Mouse (Mus musculus): ENCODE measurements around the gene Serpina3g. TPM values are rescaled to one million over a fixed set of nuclear protein-coding genes. Genes with fewer than 3 reads are reported as not detected.

Gene Serpina3g
- total RNA-seq, 2 experiments from 2014 or later, result 0.50 TPM; not detected in 1

- DNase-seq, result no peak
These were observed 42.4 kb downstream of the Serpina3g start for GRCm38 (mm10) chr12:104278216-104279055.

DNA sequence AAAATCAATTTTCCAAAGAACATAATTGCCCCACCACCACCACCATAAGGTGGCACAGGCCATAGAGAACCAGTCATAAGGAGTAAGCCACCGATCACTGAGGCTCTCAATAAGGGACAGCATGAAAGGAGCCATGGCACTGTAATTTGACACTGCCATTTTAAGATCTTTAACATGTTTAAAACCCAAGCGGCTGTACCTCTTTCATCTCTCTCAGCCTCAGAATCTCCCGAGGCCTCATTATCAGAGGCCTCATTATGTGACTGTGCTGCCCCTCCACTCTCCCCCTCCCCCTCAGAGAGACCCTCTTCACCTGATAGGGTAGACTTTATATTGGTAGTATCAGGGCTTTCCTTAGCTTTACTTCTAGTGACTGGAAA, 43.0 kb downstream of the Serpina3g start:
- no peak for DNase-seq
- intact Hi-C loops (cut with DNase I), result no loop called here

More at GRCm38 (mm10) chr12:104278216-104279055, 42.4 kb downstream of the Serpina3g start:
- intact Hi-C loops (cut with DNase I), result no loop called here

GRCm38 (mm10) chr12:104283380-104283779, 47.3 kb downstream of the Serpina3g start:
- no peak for DNase-seq
- intact Hi-C loops (cut with DNase I), result no loop called here

DNA sequence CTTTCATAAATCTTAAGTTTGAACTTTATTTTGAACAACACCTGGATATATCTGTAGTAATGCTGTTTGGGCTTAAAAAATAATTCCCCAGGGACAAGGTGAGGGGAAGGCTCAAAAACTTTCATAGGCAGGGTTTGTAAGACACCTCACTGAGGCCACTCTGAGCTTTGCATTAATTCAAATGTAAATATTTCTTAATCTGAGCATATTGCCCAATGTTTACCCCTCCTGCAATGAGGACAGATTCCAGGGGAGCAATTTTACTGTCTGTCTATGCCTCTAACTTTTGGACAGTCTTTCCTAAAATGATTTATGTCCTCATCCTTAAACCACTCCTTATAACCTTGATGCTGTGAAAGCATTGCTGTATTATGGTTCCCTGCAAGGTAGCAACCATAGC, 52.3 kb downstream of the Serpina3g start:
- intact Hi-C loops (cut with DNase I), result no loop called here
- DNase-seq, result no peak

- intact Hi-C loops (cut with DNase I), result no loop called here
- DNase-seq, result no peak
These were observed 53.8 kb downstream of the Serpina3g start for GRCm38 (mm10) chr12:104289872-104290271.

Other genes starting within 250 kb of the Serpina3g start
- gene Serpina11, start 246.3 kb upstream of the Serpina3g start, total RNA-seq (2021), result not detected
- under 1 TPM in 1 of 2 experiments, not detected in 1; 0.22 TPM for gene Serpina9, start 222.5 kb upstream of the Serpina3g start, total RNA-seq (2021)
- gene Serpina12, start 191.8 kb upstream of the Serpina3g start, total RNA-seq (2021), result not detected
- gene Serpina5, start 135.1 kb upstream of the Serpina3g start, total RNA-seq (2021), result not detected
- not detected for gene Serpina3a, start 123.5 kb upstream of the Serpina3g start, total RNA-seq (2021)
- not detected for gene Serpina3b, start 108.2 kb upstream of the Serpina3g start, total RNA-seq (2021)
- not detected for gene Serpina3c, start 82.4 kb upstream of the Serpina3g start, total RNA-seq (2021)
- gene Serpina3f, start 21.7 kb upstream of the Serpina3g start, total RNA-seq (2021), result not detected
- gene Serpina3i, start 26.9 kb downstream of the Serpina3g start, total RNA-seq (2021), result not detected
- gene Serpina3j, start 78.3 kb downstream of the Serpina3g start, total RNA-seq (2021), result not detected
- gene Serpina3k, start 102.2 kb downstream of the Serpina3g start, total RNA-seq (2021), result not detected
- not detected for gene Serpina3m, start 102.2 kb downstream of the Serpina3g start, total RNA-seq (2021)
- gene Serpina3n, start 170.5 kb downstream of the Serpina3g start, total RNA-seq (2021), result 1 to 10 TPM; 1.7 to 2.5 TPM
- not detected for gene Gsc, start 237.1 kb downstream of the Serpina3g start, total RNA-seq (2021)

All from left cerebral cortex, postnatal 4 days (tissue).